Mouse (Mus musculus) erythroblast, embryonic 14.5 days (primary cell): Measurements from ENCODE around the gene Ctrc.

Source experiments
- GATA1 ChIP-seq: IDR thresholded peaks from 2 replicates; pipeline ENCODE4 v1.6.1; 2012; ENCODE audit warnings: low read length, inconsistent platforms, mixed read lengths
- TAL1 ChIP-seq: IDR thresholded peaks from 3 replicates; pipeline ENCODE4 v1.6.1; 2012; ENCODE audit warnings: low read length, inconsistent platforms, mixed read lengths

GRCm38 (mm10) chr4:141895772-141896171 is 49.6 kb upstream of the Ctrc start:
- TF ChIP-seq GATA1: no peak
- no peak for TF ChIP-seq TAL1
